Mouse (Mus musculus) activated CD4-positive, CD25-positive, alpha-beta regulatory T cell, adult 9 weeks (primary cell): ENCODE data around the gene Zcchc24. TPM values are rescaled to one million over a fixed set of nuclear protein-coding genes. Genes with fewer than 3 reads are reported as not detected.

Source experiments
- polyA plus RNA-seq: library from polyadenylated mRNA; unstranded; fragments of 100-300 nt; shearing (Covaris generic); gene quantifications from one replicate; pipeline ENCODE4 v1.2.1, GENCODE M21; 2017

Zcchc24 gene
- polyA plus RNA-seq: 0.39 TPM

DNA sequence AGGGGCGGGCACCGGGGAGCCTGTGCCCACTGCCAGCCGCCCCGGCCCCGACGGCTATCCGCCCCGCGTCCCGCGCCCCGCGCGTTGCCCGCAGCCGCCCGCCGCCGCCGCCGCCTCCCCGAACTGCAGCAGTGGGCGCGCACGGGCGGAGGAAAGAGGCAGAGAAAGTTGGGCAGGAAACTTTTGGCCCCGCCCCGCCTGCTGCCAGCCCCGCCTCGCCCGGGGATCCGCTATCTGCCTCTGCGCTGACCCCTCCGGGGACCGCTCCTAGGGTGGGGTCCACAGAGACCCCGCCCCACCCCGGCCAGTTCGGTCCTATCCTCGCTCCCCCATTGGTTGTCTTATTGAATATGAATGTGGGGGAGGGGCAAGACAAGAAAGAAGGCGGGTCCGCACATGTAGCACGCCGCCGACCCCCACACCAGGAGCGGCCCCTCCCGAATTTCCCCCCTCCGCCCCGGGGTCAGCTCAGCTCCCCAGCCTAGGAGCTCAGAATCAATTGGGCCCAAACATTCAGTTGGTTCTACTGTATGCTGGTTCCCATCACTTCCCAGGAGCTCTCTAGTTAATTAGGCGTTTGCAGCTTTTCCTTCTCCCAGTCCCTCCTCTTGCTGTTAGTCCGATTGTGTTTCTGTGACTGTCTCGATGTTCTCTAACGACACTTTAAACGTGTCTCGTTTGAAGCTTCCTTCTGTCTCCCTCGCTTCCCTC is at the start of gene Zcchc24:
TSS of gene Zcchc24 (minus strand) at position 125 of the 711 bp plus-strand sequence.

DNA sequence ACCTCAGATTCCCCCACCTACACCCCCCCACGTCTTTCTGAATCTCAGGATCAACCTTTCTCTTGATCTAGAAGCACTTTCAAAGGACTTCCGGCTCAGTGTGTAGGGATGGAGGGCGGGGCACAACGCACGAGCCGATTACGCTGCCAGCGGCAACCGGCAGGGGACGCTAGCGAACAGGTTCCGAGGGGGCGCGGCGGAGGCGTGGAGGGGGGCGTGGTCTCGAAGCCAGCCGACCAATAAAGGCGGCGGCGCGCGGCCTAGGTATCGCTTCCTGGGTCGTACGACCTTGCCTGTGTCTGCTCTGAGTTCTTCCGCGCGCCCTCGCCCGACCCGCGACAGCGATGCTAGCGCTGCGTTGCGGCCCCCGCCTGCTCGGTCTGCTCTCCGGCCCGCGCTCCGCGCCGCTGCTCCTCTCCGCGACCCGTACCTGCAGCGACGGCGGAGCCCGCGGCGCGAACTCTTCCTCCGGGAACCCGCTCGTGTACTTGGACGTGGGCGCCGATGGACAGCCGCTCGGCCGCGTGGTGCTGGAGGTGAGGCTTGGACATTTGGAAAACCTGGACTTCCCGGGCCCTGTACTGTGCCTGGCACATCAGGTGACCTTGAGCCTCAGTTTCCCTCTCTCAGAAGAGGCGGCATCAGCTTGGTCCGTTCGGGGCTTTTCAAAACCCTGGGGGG is 74.8 kb downstream of the Zcchc24 start, which contains the start of gene Ppif:
TSS of gene Ppif (plus strand) at position 267 of the 681 bp plus-strand sequence.

Other genes with a start within 250 kb of the Zcchc24 start
- gene Ppif, start 74.9 kb downstream of the Zcchc24 start, polyA plus RNA-seq: 15.2 TPM
- 60.5 TPM for gene Anxa11, start 73.1 kb upstream of the Zcchc24 start, polyA plus RNA-seq
- not detected for gene Plac9a, start 134.1 kb upstream of the Zcchc24 start, polyA plus RNA-seq
- 11.7 TPM for gene Tmem254a, start 158.6 kb upstream of the Zcchc24 start, polyA plus RNA-seq
- gene Cphx1, start 169.3 kb upstream of the Zcchc24 start, polyA plus RNA-seq: not detected
- not detected for gene Duxbl1, start 209.5 kb upstream of the Zcchc24 start, polyA plus RNA-seq